Mouse (Mus musculus) MEL (cell line): ENCODE measurements around the gene Asb16.

Experiments used
- BHLHE40 ChIP-seq: IDR thresholded peaks from 2 replicates; pipeline ENCODE4 v1.6.1; 2012; ENCODE audit warnings: low read depth, mild to moderate bottlenecking, inconsistent platforms, low read length, improper control_type of control experiment, borderline replicate concordance
- CTCF ChIP-seq, 3 experiments: IDR thresholded peaks in 2 of 3; conservative IDR thresholded peaks in 1 of 3; 2 replicates each; pipeline ENCODE4 v1.5.1; 2011 to 2012; ENCODE audit warnings: low read length in 3 of 3, low read depth in 2 of 3, mild to moderate bottlenecking in 2 of 3, improper control_type of control experiment in 1 of 3, inconsistent platforms in 1 of 3, mixed read lengths in 1 of 3, moderate library complexity in 1 of 3; ENCODE audit not compliant: control insufficient read depth in 1 of 3, insufficient read depth in 1 of 3, poor library complexity in 1 of 3, severe bottlenecking in 1 of 3
- ELF1 ChIP-seq: IDR thresholded peaks from 2 replicates; pipeline ENCODE4 v1.6.1; 2014; ENCODE audit warnings: low read depth, mild to moderate bottlenecking, inconsistent platforms, low read length, improper control_type of control experiment, moderate library complexity
- EP300 ChIP-seq, 2 experiments: IDR thresholded peaks; 2 replicates each; pipeline ENCODE4 v1.6.1; 2011; ENCODE audit warnings: improper control_type of control experiment in 2 of 2, low read length in 2 of 2, low read depth in 1 of 2, mild to moderate bottlenecking in 1 of 2
- GABPA ChIP-seq: IDR thresholded peaks from 2 replicates; pipeline ENCODE4 v1.6.1; 2012; ENCODE audit warnings: low read depth, mild to moderate bottlenecking, inconsistent platforms, low read length, improper control_type of control experiment, moderate library complexity
- GATA1 ChIP-seq: IDR thresholded peaks from 2 replicates; pipeline ENCODE4 v1.6.1; 2011; ENCODE audit warnings: low read depth, low read length, improper control_type of control experiment
- MXI1 ChIP-seq: IDR thresholded peaks from 2 replicates; pipeline ENCODE4 v1.6.1; 2011; ENCODE audit warnings: mild to moderate bottlenecking, low read depth, low read length, improper control_type of control experiment
- NRF1 ChIP-seq: IDR thresholded peaks from 2 replicates; pipeline ENCODE4 v1.6.1; 2014; ENCODE audit warnings: low read depth, mild to moderate bottlenecking, inconsistent platforms, low read length, improper control_type of control experiment, moderate library complexity; ENCODE audit not compliant: poor library complexity, insufficient read depth, severe bottlenecking
- POLR2A ChIP-seq, 2 experiments: IDR thresholded peaks; 2 replicates each; pipeline ENCODE4 v1.6.1; 2011 to 2012; ENCODE audit warnings: low read length in 2 of 2, mild to moderate bottlenecking in 2 of 2, control low read depth in 1 of 2, improper control_type of control experiment in 1 of 2, low read depth in 1 of 2, moderate library complexity in 1 of 2; ENCODE audit not compliant: control insufficient read depth in 1 of 2, insufficient read depth in 1 of 2, poor library complexity in 1 of 2
- RCOR1 ChIP-seq: IDR thresholded peaks from 2 replicates; pipeline ENCODE4 v1.6.1; 2012; ENCODE audit warnings: low read depth, mild to moderate bottlenecking, inconsistent platforms, low read length, improper control_type of control experiment
- SMC3 ChIP-seq: IDR thresholded peaks from 2 replicates; pipeline ENCODE4 v1.6.1; 2011; ENCODE audit warnings: low read depth, low read length, improper control_type of control experiment
- TAL1 ChIP-seq: IDR thresholded peaks from 2 replicates; pipeline ENCODE4 v1.6.1; 2012; ENCODE audit warnings: mild to moderate bottlenecking, inconsistent platforms, low read length, moderate library complexity, mixed read lengths
- ZMIZ1 ChIP-seq: IDR thresholded peaks from 2 replicates; pipeline ENCODE4 v1.6.1; 2012; ENCODE audit warnings: low read depth, mild to moderate bottlenecking, inconsistent platforms, low read length, improper control_type of control experiment, moderate library complexity

DNA sequence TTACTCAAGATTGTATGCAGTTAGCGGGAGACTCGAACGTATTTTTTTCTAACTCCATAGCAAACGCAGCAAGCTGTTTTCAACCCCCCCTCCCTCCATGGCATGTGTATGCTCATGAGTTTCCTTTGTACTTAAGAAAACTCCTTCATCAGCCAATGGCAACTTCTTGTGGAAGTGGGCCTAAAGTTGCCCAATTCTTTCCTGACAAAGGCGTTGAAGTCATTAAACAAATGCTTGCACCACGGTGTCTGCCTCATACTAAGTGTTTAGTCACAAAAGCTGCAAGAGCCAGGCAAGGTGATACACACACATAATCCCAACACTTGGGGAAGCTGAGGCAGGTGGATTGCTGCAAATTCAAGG, 22.3 kb upstream of the Asb16 start:
- TF ChIP-seq POLR2A (IDR thresholded peaks at IDR 0.05; ENCODE audit: control insufficient read depth in 1 of 2, insufficient read depth in 1 of 2, low read depth in 1 of 2, low read length in 2 of 2, poor library complexity in 1 of 2): no peak
- TF ChIP-seq EP300 (IDR thresholded peaks at IDR 0.05; ENCODE audit: low read depth in 1 of 2, low read length in 2 of 2): no peak
- TF ChIP-seq BHLHE40: no peak
- no peak for TF ChIP-seq ZMIZ1
- no peak for TF ChIP-seq ELF1
- TF ChIP-seq CTCF (IDR thresholded peaks at IDR 0.05 in 2 of 3, conservative IDR thresholded peaks at IDR 0.05 in 1 of 3; ENCODE audit: control insufficient read depth in 1 of 3, insufficient read depth in 1 of 3, low read depth in 2 of 3, low read length in 3 of 3, poor library complexity in 1 of 3, severe bottlenecking in 1 of 3): no peak
- no peak for TF ChIP-seq MXI1
- no peak for TF ChIP-seq GABPA
- TF ChIP-seq TAL1: no peak
- no peak for TF ChIP-seq NRF1
- TF ChIP-seq SMC3: no peak
- no peak for TF ChIP-seq RCOR1
- TF ChIP-seq GATA1: no peak
